Mouse (Mus musculus) kidney, adult 18-20 months (tissue): ENCODE results near the gene Fam192a.
A peak's percentile ranks its signal among the peaks of the same experiment; 100 is the strongest.

Experiments
- DNase-seq: peaks from one replicate; pipeline ENCODE4 v3.0.0; 2021

Gene Fam192a

GRCm38 (mm10) chr8:94532000-94532399 lies 69.8 kb downstream of the Fam192a start:
- DNase-seq, result no peak

- no peak for DNase-seq
Observed at GRCm38 (mm10) chr8:94530643-94531042, 71.2 kb downstream of the Fam192a start.

GRCm38 (mm10) chr8:94529875-94530274 lies 71.9 kb downstream of the Fam192a start:
- DNase-seq, result no peak

- DNase-seq, result peak; percentile 76
Observed at GRCm38 (mm10) chr8:94528245-94528644, 73.6 kb downstream of the Fam192a start.

GRCm38 (mm10) chr8:94527178-94527577 lies 74.6 kb downstream of the Fam192a start:
- no peak for DNase-seq

GRCm38 (mm10) chr8:94524554-94524953 lies 77.2 kb downstream of the Fam192a start:
- DNase-seq, result no peak
